Mouse (Mus musculus) MEL (cell line): ENCODE data around the gene Zfp941. TPM values are rescaled to one million over a fixed set of nuclear protein-coding genes. Genes with fewer than 3 reads are reported as not detected.

Source experiments
- DNase-seq: peaks from one replicate; pipeline ENCODE4 v3.0.0; 2011; ENCODE audit warnings: low read depth, low spot score
- H3K27ac ChIP-seq: 2 replicates; pipeline ENCODE4 v1.5.1; 2012; ENCODE audit warnings: low read depth, mild to moderate bottlenecking, control low read depth, low read length, moderate library complexity; ENCODE audit not compliant: control insufficient read depth
- H3K27me3 ChIP-seq, 2 experiments: fragments of 150-350 bp in 1 of 2; sonication (generic) in 1 of 2; 2 replicates each; pipeline ENCODE4 v1.6.1; 2012; ENCODE audit warnings: low read length in 2 of 2, mild to moderate bottlenecking in 2 of 2, improper control_type of control experiment in 1 of 2, moderate library complexity in 1 of 2; ENCODE audit not compliant: insufficient read depth in 2 of 2, control insufficient read depth in 1 of 2
- H3K36me3 ChIP-seq, 2 experiments: 2 replicates each; pipeline ENCODE4 v1.6.1; 2012 to 2014; ENCODE audit warnings: low read length in 2 of 2, improper control_type of control experiment in 1 of 2, inconsistent platforms in 1 of 2, mild to moderate bottlenecking in 1 of 2; ENCODE audit not compliant: insufficient read depth in 2 of 2, control insufficient read depth in 1 of 2
- H3K4me1 ChIP-seq, 2 experiments: fragments of 150-350 bp in 1 of 2; sonication (generic) in 1 of 2; 2 replicates each; pipeline ENCODE4 v1.6.1; 2012; ENCODE audit warnings: low read length in 2 of 2, improper control_type of control experiment in 1 of 2, mild to moderate bottlenecking in 1 of 2; ENCODE audit not compliant: insufficient read depth in 2 of 2, control insufficient read depth in 1 of 2
- H3K4me3 ChIP-seq, 2 experiments: fragments of 150-350 bp in 1 of 2; sonication (generic) in 1 of 2; 2 replicates each; pipeline ENCODE4 v1.5.1; 2012; ENCODE audit warnings: low read depth in 2 of 2, low read length in 2 of 2, mild to moderate bottlenecking in 2 of 2, moderate library complexity in 2 of 2, control low read depth in 1 of 2, improper control_type of control experiment in 1 of 2; ENCODE audit not compliant: control insufficient read depth in 1 of 2, insufficient read depth in 1 of 2
- H3K79me2 ChIP-seq: 2 replicates; pipeline ENCODE4 v1.6.1; 2012; ENCODE audit warnings: mild to moderate bottlenecking, low read length, moderate library complexity; ENCODE audit not compliant: control insufficient read depth, poor library complexity, insufficient read depth
- H3K9ac ChIP-seq: 2 replicates; pipeline ENCODE4 v1.6.1; 2012; ENCODE audit warnings: low read depth, mild to moderate bottlenecking, control low read depth, low read length, moderate library complexity; ENCODE audit not compliant: control insufficient read depth, poor library complexity, severe bottlenecking
- H3K9me3 ChIP-seq: fragments of 150-350 bp; sonication (generic); replicated peaks from 2 replicates; pipeline ENCODE4 v1.6.1; 2012; ENCODE audit warnings: mild to moderate bottlenecking, low read length, improper control_type of control experiment, moderate library complexity; ENCODE audit not compliant: insufficient read depth
- CHD1 ChIP-seq: IDR thresholded peaks from 2 replicates; pipeline ENCODE4 v1.6.1; 2012; ENCODE audit warnings: low read depth, mild to moderate bottlenecking, inconsistent platforms, low read length, improper control_type of control experiment
- CHD2 ChIP-seq: IDR thresholded peaks from 2 replicates; pipeline ENCODE4 v1.6.1; 2011; ENCODE audit warnings: low read length, improper control_type of control experiment
- EP300 ChIP-seq, 2 experiments: IDR thresholded peaks; 2 replicates each; pipeline ENCODE4 v1.6.1; 2011; ENCODE audit warnings: improper control_type of control experiment in 2 of 2, low read length in 2 of 2, low read depth in 1 of 2, mild to moderate bottlenecking in 1 of 2
- ETS1 ChIP-seq: IDR thresholded peaks from 2 replicates; pipeline ENCODE4 v1.6.1; 2012; ENCODE audit warnings: low read depth, mild to moderate bottlenecking, inconsistent platforms, low read length, improper control_type of control experiment, moderate library complexity
- JUND ChIP-seq: IDR thresholded peaks from 2 replicates; pipeline ENCODE4 v1.6.1; 2011; ENCODE audit warnings: low read depth, mild to moderate bottlenecking, improper control_type of control experiment, low read length
- KAT2A ChIP-seq: conservative IDR thresholded peaks from 2 replicates; pipeline ENCODE4 v1.6.1; 2012; ENCODE audit warnings: low read depth, low read length, improper control_type of control experiment, inconsistent platforms
- MXI1 ChIP-seq: IDR thresholded peaks from 2 replicates; pipeline ENCODE4 v1.6.1; 2011; ENCODE audit warnings: mild to moderate bottlenecking, low read depth, low read length, improper control_type of control experiment
- MYB ChIP-seq: IDR thresholded peaks from 2 replicates; pipeline ENCODE4 v1.6.1; 2011; ENCODE audit warnings: mild to moderate bottlenecking, low read depth, low read length, improper control_type of control experiment
- NELFE ChIP-seq: IDR thresholded peaks from 2 replicates; pipeline ENCODE4 v1.6.1; 2011; ENCODE audit warnings: low read depth, low read length, improper control_type of control experiment
- POLR2A ChIP-seq, 2 experiments: IDR thresholded peaks; 2 replicates each; pipeline ENCODE4 v1.6.1; 2011 to 2012; ENCODE audit warnings: low read length in 2 of 2, mild to moderate bottlenecking in 2 of 2, control low read depth in 1 of 2, improper control_type of control experiment in 1 of 2, low read depth in 1 of 2, moderate library complexity in 1 of 2; ENCODE audit not compliant: control insufficient read depth in 1 of 2, insufficient read depth in 1 of 2, poor library complexity in 1 of 2
- POLR2AphosphoS2 ChIP-seq: IDR thresholded peaks from 2 replicates; pipeline ENCODE4 v1.6.1; 2011; ENCODE audit warnings: low read length, improper control_type of control experiment
- RAD21 ChIP-seq: IDR thresholded peaks from 2 replicates; pipeline ENCODE4 v1.6.1; 2011; ENCODE audit warnings: mild to moderate bottlenecking, low read depth, low read length, improper control_type of control experiment
- RCOR1 ChIP-seq: IDR thresholded peaks from 2 replicates; pipeline ENCODE4 v1.6.1; 2012; ENCODE audit warnings: low read depth, mild to moderate bottlenecking, inconsistent platforms, low read length, improper control_type of control experiment
- TAL1 ChIP-seq: IDR thresholded peaks from 2 replicates; pipeline ENCODE4 v1.6.1; 2012; ENCODE audit warnings: mild to moderate bottlenecking, inconsistent platforms, low read length, moderate library complexity, mixed read lengths
- TCF12 ChIP-seq: IDR thresholded peaks from 2 replicates; pipeline ENCODE4 v1.6.1; 2014; ENCODE audit warnings: low read depth, mild to moderate bottlenecking, inconsistent platforms, low read length, improper control_type of control experiment, moderate library complexity
- USF1 ChIP-seq: IDR thresholded peaks from 2 replicates; pipeline ENCODE4 v1.6.1; 2014; ENCODE audit warnings: low read depth, mild to moderate bottlenecking, inconsistent platforms, low read length, improper control_type of control experiment, moderate library complexity
- ZMIZ1 ChIP-seq: IDR thresholded peaks from 2 replicates; pipeline ENCODE4 v1.6.1; 2012; ENCODE audit warnings: low read depth, mild to moderate bottlenecking, inconsistent platforms, low read length, improper control_type of control experiment, moderate library complexity
- ZNF384 ChIP-seq: IDR thresholded peaks from 2 replicates; pipeline ENCODE4 v1.6.1; 2012; ENCODE audit warnings: low read depth, mild to moderate bottlenecking, inconsistent platforms, low read length, improper control_type of control experiment
- polyA plus RNA-seq, 2 experiments: library from polyadenylated mRNA; stranded (reverse) in 1 of 2; unstranded in 1 of 2; fragments of >175 nt in 1 of 2; fragments of >200 nt in 1 of 2; gene quantifications; 2 replicates each; pipeline versions ENCODE4 v1.2.1 to v1.2.4; 2012; ENCODE audit warnings: low replicate concordance in 2 of 2, low read depth in 1 of 2; ENCODE audit not compliant: insufficient read length in 2 of 2, insufficient read depth in 1 of 2, missing spikeins in 1 of 2
- total RNA-seq: library from RNA; depleted of rRNA; stranded (reverse); fragments of 300-350 nt; gene quantifications from 2 replicates; pipeline ENCODE4 v1.2.3, GENCODE M21; 2012

Zfp941 gene
- total and polyA plus RNA-seq, 3 experiments = not detected

DNA sequence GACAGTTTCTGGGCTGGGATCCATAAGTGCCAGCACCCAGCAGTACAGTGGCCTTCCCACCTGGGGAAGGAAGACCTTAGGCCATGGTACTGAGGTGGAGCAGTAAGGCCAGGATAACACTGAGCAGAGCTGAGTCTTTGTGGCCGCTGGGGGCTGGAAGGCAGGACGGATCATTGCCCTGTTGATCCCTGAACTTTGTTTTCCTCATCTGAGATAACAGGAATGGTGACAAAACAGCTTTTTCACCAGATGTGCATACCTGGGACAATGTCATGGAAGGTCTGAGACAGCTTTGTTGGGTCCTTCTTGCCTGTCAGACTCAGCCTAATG, 13.7 kb upstream of the Zfp941 start:
- Histone ChIP-seq H3K9ac (no peak overlapping the region), H3K27ac (no peak overlapping the region), H3K9me3 (no peaks in the 10 kb centered on the region), H3K36me3 (no peaks in the 10 kb centered on the region; a peak in 1 of 4 replicates), H3K4me1 (peaks cover 3 to 9% of the 10 kb centered on the region in 2 experiments; a peak in 2 of 4 replicates), H3K79me2 (no peaks in the 10 kb centered on the region), H3K27me3 (peaks cover 4 to 8% of the 10 kb centered on the region in 2 experiments), H3K4me3 (no peak overlapping the region)
- no peak for DNase-seq
- TF ChIP-seq CHD1 = no peak

GRCm38 (mm10) chr7:140834968-140835757, 13.2 kb upstream of the Zfp941 start, which contains the start of gene Urah:
Gene Urah, plus strand, starts transcription at chr7:140835018.
- H3K36me3 ChIP-seq = no peaks in the 10 kb centered on the region; a peak in 1 of 4 replicates
- H3K27ac ChIP-seq = no peak within 1 kb of the TSS
- H3K4me3 ChIP-seq = no peak within 1 kb of the TSS
- peaks cover 3 to 9% of the 10 kb centered on the region in 2 experiments; a peak in 2 of 4 replicates for H3K4me1 ChIP-seq
- no peak for DNase-seq
- no peak within 1 kb of the TSS for H3K9ac ChIP-seq
- peaks cover 6 to 13% of the 10 kb centered on the region in 2 experiments for H3K27me3 ChIP-seq
- H3K79me2 ChIP-seq = no peaks in the 10 kb centered on the region
- no peaks in the 10 kb centered on the region for H3K9me3 ChIP-seq
- no peak for TF ChIP-seq JUND
- TF ChIP-seq TAL1 = no peak
- TF ChIP-seq ETS1 = no peak
- TF ChIP-seq RAD21 = no peak
- TF ChIP-seq POLR2A (IDR thresholded peaks at IDR 0.05; ENCODE audit: control insufficient read depth in 1 of 2, insufficient read depth in 1 of 2, low read depth in 1 of 2, low read length in 2 of 2, poor library complexity in 1 of 2) = no peak
- no peak for TF ChIP-seq ZMIZ1
- no peak for TF ChIP-seq TCF12
- TF ChIP-seq CHD2 = no peak
- no peak for TF ChIP-seq ZNF384
- no peak for TF ChIP-seq POLR2AphosphoS2
- no peak for TF ChIP-seq CHD1
- TF ChIP-seq NELFE = no peak
- TF ChIP-seq MXI1 = no peak
- no peak for TF ChIP-seq KAT2A
- TF ChIP-seq RCOR1 = no peak
- no peak for TF ChIP-seq USF1
- TF ChIP-seq MYB = no peak
- no peak for TF ChIP-seq EP300 (IDR thresholded peaks at IDR 0.05; ENCODE audit: low read depth in 1 of 2, low read length in 2 of 2)
